Mouse (Mus musculus) MEL (cell line): Measurements from ENCODE around the gene Gm49396.

Experiments
- CTCF ChIP-seq, 3 experiments: IDR thresholded peaks in 2 of 3; conservative IDR thresholded peaks in 1 of 3; 2 replicates each; pipeline ENCODE4 v1.5.1; 2011 to 2012; ENCODE audit warnings: low read length in 3 of 3, low read depth in 2 of 3, mild to moderate bottlenecking in 2 of 3, improper control_type of control experiment in 1 of 3, inconsistent platforms in 1 of 3, mixed read lengths in 1 of 3, moderate library complexity in 1 of 3; ENCODE audit not compliant: control insufficient read depth in 1 of 3, insufficient read depth in 1 of 3, poor library complexity in 1 of 3, severe bottlenecking in 1 of 3
- ELF1 ChIP-seq: IDR thresholded peaks from 2 replicates; pipeline ENCODE4 v1.6.1; 2014; ENCODE audit warnings: low read depth, mild to moderate bottlenecking, inconsistent platforms, low read length, improper control_type of control experiment, moderate library complexity
- KAT2A ChIP-seq: conservative IDR thresholded peaks from 2 replicates; pipeline ENCODE4 v1.6.1; 2012; ENCODE audit warnings: low read depth, low read length, improper control_type of control experiment, inconsistent platforms
- MXI1 ChIP-seq: IDR thresholded peaks from 2 replicates; pipeline ENCODE4 v1.6.1; 2011; ENCODE audit warnings: mild to moderate bottlenecking, low read depth, low read length, improper control_type of control experiment
- POLR2A ChIP-seq, 2 experiments: IDR thresholded peaks; 2 replicates each; pipeline ENCODE4 v1.6.1; 2011 to 2012; ENCODE audit warnings: low read length in 2 of 2, mild to moderate bottlenecking in 2 of 2, control low read depth in 1 of 2, improper control_type of control experiment in 1 of 2, low read depth in 1 of 2, moderate library complexity in 1 of 2; ENCODE audit not compliant: control insufficient read depth in 1 of 2, insufficient read depth in 1 of 2, poor library complexity in 1 of 2

- TF ChIP-seq ELF1 (no peak), POLR2A (IDR thresholded peaks at IDR 0.05; ENCODE audit: control insufficient read depth in 1 of 2, insufficient read depth in 1 of 2, low read depth in 1 of 2, low read length in 2 of 2, poor library complexity in 1 of 2) (no peak), CTCF (IDR thresholded peaks at IDR 0.05 in 2 of 3, conservative IDR thresholded peaks at IDR 0.05 in 1 of 3; ENCODE audit: control insufficient read depth in 1 of 3, insufficient read depth in 1 of 3, low read depth in 2 of 3, low read length in 3 of 3, poor library complexity in 1 of 3, severe bottlenecking in 1 of 3) (peak in 1 of 3 experiments; percentile 5; a peak in 2 of 6 replicates), MXI1 (peak; percentile 49), KAT2A (no peak)
These were observed 9.2 kb downstream of the Gm49396 start for GRCm38 (mm10) chr7:30572389-30572788.
